Mouse (Mus musculus) liver, embryonic 16.5 days (tissue): ENCODE measurements around the gene Tmsb15a. TPM values are rescaled to one million over a fixed set of nuclear protein-coding genes. Genes with fewer than 3 reads are reported as not detected.
"Not testable (repeated sequence)": the region's sequence is repeated elsewhere in the genome, so short reads cannot be mapped to it uniquely, and the experiment has no call there.

Source experiments
- ATAC-seq: fragments of 200-750 bp; cut with Nextera tagmentation; 2 replicates; pipeline ENCODE4 v1.8.0; 2017; ENCODE audit warnings: low read depth, mild to moderate bottlenecking, moderate number of reproducible peaks, moderate library complexity
- H3K27ac ChIP-seq: fragments of 300-500 bp; sonication (generic); 2 replicates; pipeline ENCODE4 v1.5.1; 2014; ENCODE audit warnings: mild to moderate bottlenecking, low read length
- H3K27me3 ChIP-seq: fragments of 300-500 bp; sonication (generic); 2 replicates; pipeline ENCODE4 v1.6.1; 2014; ENCODE audit warnings: low read depth, low read length, mixed read lengths; ENCODE audit not compliant: control insufficient read depth, insufficient read depth
- H3K36me3 ChIP-seq: fragments of 300-500 bp; sonication (generic); 2 replicates; pipeline ENCODE4 v1.6.1; 2014; ENCODE audit warnings: mild to moderate bottlenecking; ENCODE audit not compliant: control insufficient read depth, insufficient read depth
- H3K4me1 ChIP-seq: fragments of 300-500 bp; sonication (generic); 2 replicates; pipeline ENCODE4 v1.6.1; 2014; ENCODE audit warnings: low read depth, low read length, mixed read lengths; ENCODE audit not compliant: control insufficient read depth
- H3K4me2 ChIP-seq: fragments of 300-500 bp; sonication (generic); 2 replicates; pipeline ENCODE4 v1.6.1; 2014; ENCODE audit warnings: low read depth, low read length, mixed read lengths
- H3K4me3 ChIP-seq: fragments of 300-500 bp; sonication (generic); 2 replicates; pipeline ENCODE4 v1.5.1; 2014; ENCODE audit warnings: low read depth, mild to moderate bottlenecking, low read length
- H3K9ac ChIP-seq: fragments of 300-500 bp; sonication (generic); 2 replicates; pipeline ENCODE4 v1.6.1; 2014; ENCODE audit warnings: low read depth, low read length
- H3K9me3 ChIP-seq: fragments of 300-500 bp; sonication (generic); replicated peaks from 2 replicates; pipeline ENCODE4 v1.6.1; 2016; ENCODE audit warnings: low read length; ENCODE audit not compliant: control insufficient read depth
- WGBS: fragments of 180-500 bp; shearing (Covaris S2); extraction: QIAGEN DNeasy Blood & Tissue Kit; methylation state at CpG from one replicate; pipeline ENCODE4 v1.1.7; 2014; ENCODE audit not compliant: insufficient replicate concordance; 5-methylcytosine and 5-hydroxymethylcytosine counted together
- polyA plus RNA-seq: library from polyadenylated mRNA; unstranded; fragments of >200 nt; fragmentation: Nextera tagmentation; extraction: Ambion mirVana; gene quantifications from 2 replicates; pipeline ENCODE4 v1.2.1, GENCODE M21; 2015

The Tmsb15a gene
- not detected in 2 replicates for polyA plus RNA-seq

DNA sequence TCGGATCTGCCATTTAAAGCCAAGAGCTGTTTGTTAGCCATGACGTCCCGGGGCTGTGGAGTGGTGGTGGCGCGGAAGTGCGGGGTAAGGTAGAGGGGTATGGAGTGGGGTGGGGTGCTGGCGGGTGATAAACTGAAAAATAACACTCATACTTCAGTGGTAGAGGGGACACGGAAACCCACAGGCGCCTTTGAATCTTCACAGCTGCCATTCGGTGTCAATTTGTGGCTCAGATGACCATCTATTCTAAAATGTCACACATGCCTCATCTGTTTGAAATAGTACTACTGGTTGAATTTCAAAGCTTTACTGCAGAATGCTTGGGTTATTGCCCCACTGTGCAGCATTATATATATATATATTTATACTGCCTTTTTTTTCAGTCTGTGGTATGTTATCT, at the start of gene Tmsb15a:
Tmsb15a (minus strand) TSS at position 101 of the 400 bp plus-strand sequence.
- Histone ChIP-seq H3K9ac (no peak within 1 kb of the TSS), H3K27me3 (no peaks in the 10 kb centered on the region), H3K4me3 (no peak within 1 kb of the TSS), H3K36me3 (no peaks in the 10 kb centered on the region), H3K27ac (no peak within 1 kb of the TSS), H3K9me3 (no peaks in the 10 kb centered on the region), H3K4me2 (no peak within 1 kb of the TSS), H3K4me1 (no peaks in the 10 kb centered on the region)
- no peak for ATAC-seq
- whole genome bisulfite sequencing, result 67% methylated on average over 10 of the region's 10 CpGs

DNA sequence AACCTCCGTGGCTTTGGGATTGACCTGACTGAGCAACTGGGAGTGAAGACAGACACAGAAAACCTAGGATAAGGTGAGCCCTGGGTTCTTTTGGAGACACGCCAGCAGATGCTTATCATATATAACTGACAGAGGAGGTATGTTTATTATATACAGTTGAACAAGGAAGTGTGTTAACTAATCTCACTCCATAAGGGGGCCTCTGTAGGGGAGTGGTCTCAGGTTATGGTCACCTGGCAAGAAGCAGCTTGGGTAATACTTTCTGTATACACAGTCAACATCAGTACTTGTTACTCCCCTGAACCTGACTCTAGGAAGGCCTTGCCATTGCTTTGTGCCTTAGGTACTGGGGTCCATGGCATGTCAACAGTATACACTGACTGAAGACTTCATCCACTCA, 43.5 kb upstream of the Tmsb15a start:
- Histone ChIP-seq H3K9ac (no peak overlapping the region), H3K4me3 (no peak overlapping the region), H3K4me1 (no peaks in the 10 kb centered on the region), H3K27ac (no peak overlapping the region), H3K27me3 (no peaks in the 10 kb centered on the region), H3K9me3 (no peaks in the 10 kb centered on the region), H3K36me3 (no peaks in the 10 kb centered on the region), H3K4me2 (no peak overlapping the region)
- 51% methylated on average over 2 of the region's 2 CpGs for WGBS
- no peak for ATAC-seq

DNA sequence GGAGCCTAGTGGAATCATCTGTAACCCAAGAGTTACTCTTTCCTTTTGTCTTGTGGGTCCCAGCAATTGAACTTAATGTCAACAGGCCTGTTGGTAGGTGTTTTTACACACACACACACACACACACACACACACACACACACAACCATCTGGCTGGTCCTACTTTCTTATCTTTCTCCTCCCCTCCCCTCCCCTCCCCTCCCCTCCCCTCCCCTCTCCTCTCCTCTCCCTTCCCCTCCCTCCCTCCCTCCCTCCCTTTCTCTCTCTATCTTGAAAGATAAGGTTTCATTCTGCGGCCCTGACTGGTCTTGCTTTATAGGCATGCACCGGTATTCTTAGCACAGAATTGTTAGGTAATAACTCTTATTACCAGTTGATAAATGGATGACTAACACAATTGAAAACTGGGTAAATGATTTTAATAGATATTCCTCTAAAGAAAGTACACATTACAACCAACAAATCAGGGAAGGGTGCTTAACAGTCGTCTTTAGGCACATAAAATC, 43.0 kb upstream of the Tmsb15a start:
- Histone ChIP-seq H3K27ac (no peak overlapping the region), H3K27me3 (no peaks in the 10 kb centered on the region), H3K4me1 (no peaks in the 10 kb centered on the region), H3K4me2 (no peak overlapping the region), H3K4me3 (no peak overlapping the region), H3K9me3 (no peaks in the 10 kb centered on the region), H3K36me3 (no peaks in the 10 kb centered on the region), H3K9ac (no peak overlapping the region)
- 41% methylated on average over 3 of the region's 3 CpGs for WGBS
- ATAC-seq, result no peak

DNA sequence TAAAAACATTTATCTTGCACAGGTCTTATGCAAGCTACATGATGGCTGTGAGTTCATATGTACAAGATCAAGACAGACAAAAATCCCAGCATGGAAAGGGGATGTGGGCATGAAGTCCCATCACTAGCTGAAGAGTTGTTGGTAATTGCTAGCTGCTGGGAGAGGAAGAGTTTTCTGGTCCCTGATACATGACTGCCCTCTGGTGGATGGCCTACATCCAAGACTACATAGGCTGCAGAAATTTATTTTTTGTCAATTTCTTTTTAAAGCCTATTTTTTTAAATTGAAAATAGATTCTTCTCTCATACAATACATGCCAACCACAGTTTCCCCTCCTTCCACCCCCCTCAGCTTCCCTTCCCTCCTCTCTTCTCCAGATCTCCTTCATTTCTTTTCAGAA, 36.6 kb upstream of the Tmsb15a start:
- Histone ChIP-seq H3K9ac (no peak overlapping the region), H3K4me2 (no peak overlapping the region), H3K9me3 (no peaks in the 10 kb centered on the region), H3K27me3 (no peaks in the 10 kb centered on the region), H3K4me1 (no peaks in the 10 kb centered on the region), H3K36me3 (no peaks in the 10 kb centered on the region), H3K4me3 (no peak overlapping the region), H3K27ac (no peak overlapping the region)
- ATAC-seq, result no peak

DNA sequence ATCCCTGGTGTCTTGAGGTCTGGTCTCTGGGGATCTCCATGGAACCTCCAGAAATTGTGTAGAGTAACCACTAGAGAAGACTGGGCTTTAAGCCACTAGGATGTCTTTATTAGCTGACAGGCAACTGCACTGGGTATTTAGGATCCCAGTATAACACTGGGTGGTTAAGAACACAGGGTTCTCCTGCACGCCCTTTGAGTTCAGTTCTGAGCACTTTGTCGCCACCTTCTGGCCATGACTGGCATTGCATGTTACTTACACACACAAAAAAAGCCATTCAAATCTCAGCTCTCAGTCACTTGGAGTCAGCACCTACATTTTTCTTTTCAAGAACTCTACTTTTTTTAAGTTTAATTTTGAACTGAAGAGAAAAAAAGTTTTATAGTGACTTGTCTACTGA, 27.8 kb upstream of the Tmsb15a start:
- Histone ChIP-seq H3K4me2 (no peak overlapping the region), H3K9me3 (no peaks in the 10 kb centered on the region), H3K27ac (no peak overlapping the region), H3K9ac (no peak overlapping the region), H3K27me3 (no peaks in the 10 kb centered on the region), H3K4me1 (no peaks in the 10 kb centered on the region), H3K36me3 (0 out of 2 replicates have a peak, but pooled peaks cover 2% of the 10 kb centered on the region), H3K4me3 (no peak overlapping the region)
- ATAC-seq, result no peak
- 5% methylated on average over 2 of the region's 2 CpGs for whole genome bisulfite sequencing

DNA sequence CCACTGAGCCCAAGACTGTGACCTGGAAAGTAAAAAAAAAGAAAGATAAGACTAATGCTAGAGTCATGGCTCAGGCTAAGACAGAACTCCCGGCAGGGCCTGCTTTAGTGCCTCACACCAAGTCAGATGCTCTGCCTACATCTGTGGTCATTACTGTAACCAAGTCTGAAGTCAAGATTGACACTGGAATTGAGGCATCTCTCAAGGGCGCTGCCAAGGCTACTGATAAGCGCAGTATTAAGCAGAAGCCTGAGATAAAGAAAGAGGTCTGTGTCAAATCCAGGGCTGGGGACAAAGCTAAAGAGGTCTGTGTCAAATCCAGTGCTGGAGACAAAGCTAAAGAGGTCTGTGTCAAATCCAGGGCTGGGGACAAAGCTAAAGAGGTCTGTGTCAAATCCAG, 20.3 kb upstream of the Tmsb15a start:
- ATAC-seq, H3K9ac ChIP-seq, H3K9me3 ChIP-seq, H3K4me2 ChIP-seq, H3K4me3 ChIP-seq, H3K27me3 ChIP-seq, H3K4me1 ChIP-seq, H3K36me3 ChIP-seq, H3K27ac ChIP-seq: not testable (repeated sequence)
- WGBS, result 74% methylated on average over 3 of the region's 3 CpGs

DNA sequence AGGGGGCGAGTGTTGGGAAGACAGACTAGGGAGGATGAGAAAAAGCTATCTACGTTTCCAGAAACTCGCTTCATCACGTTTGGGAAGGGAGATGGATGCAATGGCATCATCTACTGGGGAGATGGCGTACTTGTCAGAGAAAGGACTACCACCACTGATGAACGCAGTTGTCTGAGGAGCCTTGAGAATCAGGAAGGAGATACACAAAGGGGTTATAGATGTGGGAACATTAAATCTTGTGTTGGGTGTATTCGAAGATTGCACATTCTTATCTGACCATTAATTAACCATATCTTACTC, 17.9 kb upstream of the Tmsb15a start:
- Histone ChIP-seq H3K36me3 (no peaks in the 10 kb centered on the region), H3K27me3 (no peaks in the 10 kb centered on the region), H3K9me3 (no peaks in the 10 kb centered on the region), H3K4me1 (no peaks in the 10 kb centered on the region; the same call in 1 of the 2 replicates), H3K9ac (peak overlapping the region; percentile 72), H3K27ac (peak overlapping the region; percentile 41; the same call in 1 of the 2 replicates), H3K4me2 (peak overlapping the region; percentile 64), H3K4me3 (peak overlapping the region; percentile 72)
- ATAC-seq, result 0 out of 2 replicates have a peak, but pooled peaks have one; percentile 7
- 20% methylated on average over 7 of the region's 7 CpGs for WGBS

DNA sequence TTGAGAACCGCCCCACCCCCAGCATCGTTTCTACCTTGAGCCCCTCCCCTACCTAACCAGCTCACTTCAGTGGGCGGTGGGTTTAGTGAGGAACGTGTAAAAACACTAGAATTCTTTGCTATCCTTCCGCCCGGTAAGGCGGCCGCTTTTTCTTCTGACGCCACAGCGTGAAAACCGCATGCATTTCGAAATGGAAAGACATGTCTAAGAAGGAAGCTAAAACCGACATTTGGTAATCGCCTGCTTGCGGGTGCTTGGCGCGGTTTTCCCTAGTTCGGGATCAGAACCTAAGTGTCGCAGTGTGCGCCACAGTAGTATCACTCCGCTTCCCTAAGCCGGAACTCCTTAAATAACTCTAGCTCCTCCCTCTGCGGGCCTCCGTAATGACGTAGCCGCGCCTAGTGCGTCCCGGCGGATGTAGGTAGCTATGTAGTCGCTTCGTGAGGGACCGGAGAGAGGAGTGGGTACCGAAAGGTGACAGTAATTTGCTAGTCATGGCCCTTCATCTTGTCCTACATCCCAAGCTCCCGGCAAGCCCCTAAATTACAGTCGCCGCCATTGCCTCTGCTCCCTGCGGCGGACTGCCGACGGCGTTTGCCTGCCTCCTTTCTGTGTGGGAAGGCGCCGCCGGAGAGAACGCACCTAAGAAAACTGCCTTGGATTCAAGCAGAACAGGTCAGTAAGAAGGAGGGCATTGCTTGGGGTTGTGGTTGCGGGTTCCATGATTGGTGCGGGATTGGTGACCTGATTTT, 17.4 kb upstream of the Tmsb15a start, which contains the start of the genes Armcx5 and Gprasp1:
Armcx5 (plus strand) TSS at position 430 of the 752 bp plus-strand sequence.
Gprasp1 (plus strand) TSS at position 430 of the 752 bp plus-strand sequence.
- H3K27me3 ChIP-seq, result no peaks in the 10 kb centered on the region
- peak; percentile 99 for ATAC-seq
- WGBS, result 17% methylated on average over 48 of the region's 48 CpGs
- H3K27ac ChIP-seq, result peak within 1 kb of the TSS; percentile 50; the same call in 1 of the 2 replicates
- no peaks in the 10 kb centered on the region; the same call in 1 of the 2 replicates for H3K4me1 ChIP-seq
- H3K4me2 ChIP-seq, result peak within 1 kb of the TSS; percentile 64
- H3K4me3 ChIP-seq, result peak within 1 kb of the TSS; percentile 72
- H3K9ac ChIP-seq, result peak within 1 kb of the TSS; percentile 72
- no peaks in the 10 kb centered on the region for H3K9me3 ChIP-seq
- no peaks in the 10 kb centered on the region for H3K36me3 ChIP-seq

DNA sequence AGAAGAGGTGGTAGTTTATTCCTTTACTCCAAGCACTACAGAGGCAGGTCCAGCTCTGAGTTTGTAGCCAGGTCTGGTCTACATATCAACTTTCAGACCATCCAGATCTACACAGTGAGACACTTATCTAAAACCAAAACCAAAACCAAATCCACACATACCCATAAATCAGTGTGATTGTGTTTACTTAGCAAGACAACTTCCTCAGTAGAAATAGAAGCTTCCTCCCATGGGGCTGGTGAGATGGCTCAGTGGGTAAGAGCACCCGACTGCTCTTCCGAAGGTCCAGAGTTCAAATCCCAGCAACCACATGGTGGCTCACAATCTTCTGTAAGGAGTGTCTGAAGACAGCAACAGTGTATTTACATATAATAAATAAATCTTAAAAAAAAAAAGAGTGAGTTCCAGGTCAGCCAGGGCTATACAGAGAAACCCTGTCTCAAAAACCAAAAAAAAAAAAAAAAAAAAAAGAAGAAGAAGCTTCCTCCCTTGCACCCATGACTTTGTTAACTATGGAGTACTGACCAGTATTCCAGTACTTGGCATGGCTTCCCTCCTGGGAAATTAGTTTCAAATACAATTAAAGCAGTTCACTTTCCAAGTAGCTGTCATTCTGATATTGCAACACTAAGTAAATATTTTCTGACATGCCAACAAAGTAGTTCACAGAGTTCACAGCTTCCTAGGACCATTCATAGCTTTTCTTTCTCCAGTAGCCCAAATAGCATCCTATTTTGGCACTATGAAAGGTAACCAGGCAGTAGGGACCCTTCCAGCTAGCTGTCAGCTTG, 13.9 kb upstream of the Tmsb15a start:
- Histone ChIP-seq H3K27ac (no peak overlapping the region), H3K9ac (no peak overlapping the region), H3K4me2 (no peak overlapping the region), H3K4me3 (no peak overlapping the region), H3K36me3 (no peaks in the 10 kb centered on the region), H3K4me1 (no peaks in the 10 kb centered on the region; the same call in 1 of the 2 replicates), H3K27me3 (no peaks in the 10 kb centered on the region), H3K9me3 (no peaks in the 10 kb centered on the region)
- no peak for ATAC-seq
- WGBS, result 74% methylated on average over 2 of the region's 2 CpGs
